Mouse (Mus musculus): ENCODE measurements around the gene Atg101.

The Atg101 gene

GRCm38 (mm10) chr15:101283911-101284750, at the start of gene Atg101:
Gene Atg101, plus strand, starts transcription at chr15:101284272.
- DNase-seq (ENCODE audit: low read depth, low spot score) = peak; percentile 94

DNA sequence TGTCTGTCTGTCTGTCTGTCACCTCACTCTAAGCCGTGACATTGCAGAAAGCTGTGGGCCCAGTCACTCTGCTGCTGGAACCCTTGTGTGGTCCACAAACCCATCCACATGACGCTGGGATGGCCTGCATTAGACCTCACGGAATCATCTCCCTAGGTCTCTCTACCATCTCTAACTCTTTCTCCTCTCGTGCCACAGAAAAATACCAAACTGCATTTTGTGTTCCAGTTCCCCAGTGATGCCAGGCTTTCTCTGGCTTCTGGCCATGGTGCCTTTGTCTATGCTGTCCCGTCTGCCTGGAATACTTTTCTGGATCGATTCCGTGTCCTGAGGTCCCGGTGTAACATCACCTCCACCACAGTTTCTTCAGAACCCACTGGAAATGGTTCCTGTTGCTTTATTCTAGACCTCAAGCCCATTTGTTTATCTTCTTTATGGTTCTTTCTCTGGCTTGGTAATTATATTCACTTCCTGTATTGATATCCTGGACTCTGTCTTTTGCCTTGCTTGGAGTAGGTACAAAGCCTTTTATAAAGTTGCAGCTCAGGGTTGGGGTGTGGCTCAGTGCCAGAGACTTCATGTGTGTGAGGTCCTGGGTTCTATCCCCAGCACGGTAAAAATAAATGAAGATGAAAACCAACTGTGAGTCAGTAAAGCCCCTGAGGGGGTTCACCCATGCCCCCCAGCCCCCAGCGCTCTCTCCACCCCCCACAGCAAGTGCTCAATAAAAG, 49.3 kb upstream of the Atg101 start:
- no peak for DNase-seq (ENCODE audit: low read depth, low spot score)

DNA sequence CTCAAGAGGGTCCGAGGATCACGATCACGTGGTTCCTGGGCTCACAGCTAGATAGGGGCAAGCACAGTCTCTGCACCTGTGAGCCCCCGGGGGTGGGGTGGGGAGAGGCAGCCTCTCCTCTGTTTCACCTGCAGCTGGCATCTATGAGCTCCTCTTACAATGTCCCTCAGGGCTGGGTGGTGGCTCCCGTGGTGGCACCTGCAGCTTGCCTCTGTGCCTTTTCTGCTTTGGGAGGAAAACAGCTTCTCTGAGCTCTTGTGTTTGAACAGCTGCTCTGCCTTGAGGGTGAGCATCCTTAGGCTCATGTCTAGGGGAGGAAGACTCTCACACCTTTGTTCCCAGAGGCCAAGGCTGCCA, 48.8 kb upstream of the Atg101 start:
- DNase-seq (ENCODE audit: low read depth, low spot score) = no peak

- no peak for DNase-seq (ENCODE audit: low read depth, low spot score)
Measured at GRCm38 (mm10) chr15:101235728-101236327, 48.2 kb upstream of the Atg101 start.

GRCm38 (mm10) chr15:101236878-101237277, 47.2 kb upstream of the Atg101 start:
- peak; percentile 69 for DNase-seq (ENCODE audit: low read depth, low spot score)

- DNase-seq (ENCODE audit: low read depth, low spot score) = peak; percentile 69
Measured at GRCm38 (mm10) chr15:101238885-101239511, 45.1 kb upstream of the Atg101 start.

- DNase-seq (ENCODE audit: low read depth, low spot score) = no peak
Measured at GRCm38 (mm10) chr15:101239821-101240220, 44.3 kb upstream of the Atg101 start.

DNA sequence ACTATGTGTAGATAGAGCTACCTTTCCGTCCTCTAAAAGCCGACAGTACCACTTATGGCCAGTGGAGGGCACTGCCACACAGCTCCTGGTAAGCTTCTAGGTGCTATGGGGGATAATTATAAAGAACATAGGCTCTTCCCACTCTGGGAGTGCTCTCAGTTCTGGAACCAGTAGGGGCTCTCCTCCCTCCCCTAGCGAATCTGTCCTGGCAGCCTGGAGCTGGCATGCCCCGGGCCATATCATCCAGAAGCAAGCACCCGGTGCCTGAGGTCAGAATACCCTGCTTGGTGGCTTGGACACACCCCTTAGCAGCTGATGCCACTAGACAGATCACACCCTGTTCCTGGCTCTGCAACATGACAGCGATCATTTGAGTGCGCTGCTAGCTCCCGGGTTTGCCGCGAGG, 43.3 kb upstream of the Atg101 start:
- peak; percentile 89 for DNase-seq (ENCODE audit: low read depth, low spot score)

DNA sequence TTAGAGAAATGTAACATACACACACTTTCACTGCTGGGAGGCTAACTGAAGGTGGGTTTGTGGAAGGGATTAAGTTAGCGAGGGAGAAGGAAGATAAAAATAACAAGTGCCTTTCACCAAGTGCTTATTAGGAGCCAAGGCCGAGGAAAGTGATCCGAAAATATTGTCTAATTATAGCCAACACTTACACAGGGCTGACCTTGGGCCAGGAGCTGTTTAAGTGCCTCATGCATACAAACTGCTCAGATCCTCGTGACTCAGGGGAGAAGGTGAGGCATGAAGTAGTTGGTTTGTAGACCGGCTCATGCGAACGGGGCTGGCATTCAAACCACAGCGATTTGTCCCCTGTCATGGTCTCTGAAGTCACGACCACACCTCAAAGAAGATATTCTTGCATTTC, 42.8 kb upstream of the Atg101 start:
- no peak for DNase-seq (ENCODE audit: low read depth, low spot score)

- no peak for DNase-seq (ENCODE audit: low read depth, low spot score)
Measured at GRCm38 (mm10) chr15:101241853-101242252, 42.2 kb upstream of the Atg101 start.

- peak; percentile 39 for DNase-seq (ENCODE audit: low read depth, low spot score)
Measured at GRCm38 (mm10) chr15:101242645-101243044, 41.4 kb upstream of the Atg101 start.

- DNase-seq (ENCODE audit: low read depth, low spot score) = no peak
Measured at GRCm38 (mm10) chr15:101244012-101244411, 40.1 kb upstream of the Atg101 start.

- DNase-seq (ENCODE audit: low read depth, low spot score) = peak; percentile 100
Measured at GRCm38 (mm10) chr15:101246231-101247154, 37.6 kb upstream of the Atg101 start.

DNA sequence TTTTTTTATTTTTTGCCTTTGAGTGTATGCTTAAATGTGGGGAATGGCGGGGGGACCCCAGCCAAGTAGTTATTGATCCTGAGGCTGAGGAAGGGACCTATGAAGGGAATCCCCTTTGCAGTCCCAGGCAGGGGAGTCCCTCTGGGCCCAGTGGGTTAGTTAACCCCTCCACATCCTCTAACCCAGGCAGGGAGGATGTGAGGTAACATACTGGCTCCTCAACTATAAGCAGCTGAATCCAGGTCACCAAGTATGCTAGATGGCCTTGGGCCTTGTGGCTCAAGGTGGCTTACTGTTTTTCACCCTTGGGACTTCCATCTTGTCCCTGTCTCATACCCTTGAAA, 36.9 kb upstream of the Atg101 start:
- DNase-seq (ENCODE audit: low read depth, low spot score) = peak; percentile 71

DNA sequence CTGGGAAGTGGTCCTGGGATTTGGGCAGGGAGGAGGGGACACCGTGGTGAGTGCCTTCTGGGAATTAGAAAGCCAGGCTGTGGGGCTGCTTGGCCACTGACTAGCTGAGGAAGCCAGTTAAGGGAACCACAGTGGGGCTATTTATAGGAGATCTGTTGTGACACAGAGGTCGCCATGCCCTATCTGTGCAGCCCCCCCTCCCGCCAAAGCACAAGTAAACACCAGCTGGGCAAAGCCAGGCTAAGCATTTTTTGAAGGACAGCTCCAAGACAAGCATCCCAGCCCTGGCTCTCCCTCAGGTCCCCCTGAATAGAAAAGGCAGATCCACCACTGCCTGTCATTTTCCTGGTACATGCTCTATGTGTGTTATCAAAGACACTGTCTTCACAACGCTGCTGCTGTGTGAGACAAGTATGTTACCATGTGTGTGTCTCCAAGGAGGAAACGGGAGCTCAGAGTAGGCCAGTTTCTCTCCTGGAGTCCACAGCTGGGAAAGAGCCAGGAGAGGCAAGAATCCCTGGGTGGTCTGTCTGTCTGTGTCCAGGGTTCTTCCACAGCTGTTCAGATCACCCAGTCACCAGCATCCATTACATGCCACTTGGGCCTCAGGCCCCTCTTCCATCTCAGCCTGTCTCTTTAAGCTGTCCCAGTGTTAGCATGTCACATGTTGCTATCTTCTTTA, 35.9 kb upstream of the Atg101 start:
- DNase-seq (ENCODE audit: low read depth, low spot score) = no peak

DNA sequence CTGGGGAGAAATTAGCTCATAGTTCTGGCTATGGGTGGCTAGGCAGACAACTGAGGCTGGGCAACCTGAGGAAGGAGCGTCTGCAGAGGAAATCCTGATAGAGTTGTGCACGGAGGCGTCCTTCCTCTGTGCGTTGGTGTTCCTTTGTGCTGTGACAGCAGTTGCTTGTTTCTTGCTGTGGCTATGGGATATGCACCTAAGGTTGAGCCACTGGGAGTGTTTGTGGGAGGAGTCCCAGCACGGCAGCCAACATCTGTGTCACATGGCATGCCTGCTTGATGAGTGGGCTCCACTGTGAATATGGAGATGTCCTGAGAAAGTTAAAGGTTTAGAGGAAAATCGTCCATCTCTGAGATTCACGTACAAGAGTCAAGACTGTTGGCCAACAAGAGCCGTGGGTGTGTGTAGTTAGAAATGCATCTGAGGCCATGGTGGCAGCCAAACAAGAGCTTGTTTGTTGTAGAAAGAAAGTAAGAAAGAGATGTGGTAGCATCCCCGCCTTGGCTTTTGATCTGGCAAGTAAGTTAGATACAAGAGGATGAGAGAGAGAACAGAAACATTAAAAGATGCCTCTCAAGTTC, 33.8 kb upstream of the Atg101 start:
- DNase-seq (ENCODE audit: low read depth, low spot score) = peak; percentile 60

DNA sequence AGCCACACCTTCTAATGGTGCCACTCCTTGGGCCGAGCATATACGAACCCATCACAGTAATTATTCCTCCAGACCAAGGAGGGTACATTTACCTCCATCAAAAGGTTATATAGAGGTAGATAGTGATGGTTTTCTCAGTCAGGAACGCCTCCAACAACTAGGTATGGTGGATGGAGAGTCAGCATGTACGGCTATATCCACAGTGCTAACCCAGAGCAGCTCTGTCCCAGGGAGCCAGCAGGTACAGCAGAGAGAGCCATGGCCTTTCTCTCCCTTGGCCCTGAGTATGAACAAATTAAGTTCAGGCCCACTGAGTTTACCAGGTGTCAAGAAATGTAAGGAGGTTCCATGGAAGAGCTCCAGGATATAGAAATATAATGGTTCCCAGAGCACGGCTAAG, 32.1 kb upstream of the Atg101 start:
- no peak for DNase-seq (ENCODE audit: low read depth, low spot score)

DNA sequence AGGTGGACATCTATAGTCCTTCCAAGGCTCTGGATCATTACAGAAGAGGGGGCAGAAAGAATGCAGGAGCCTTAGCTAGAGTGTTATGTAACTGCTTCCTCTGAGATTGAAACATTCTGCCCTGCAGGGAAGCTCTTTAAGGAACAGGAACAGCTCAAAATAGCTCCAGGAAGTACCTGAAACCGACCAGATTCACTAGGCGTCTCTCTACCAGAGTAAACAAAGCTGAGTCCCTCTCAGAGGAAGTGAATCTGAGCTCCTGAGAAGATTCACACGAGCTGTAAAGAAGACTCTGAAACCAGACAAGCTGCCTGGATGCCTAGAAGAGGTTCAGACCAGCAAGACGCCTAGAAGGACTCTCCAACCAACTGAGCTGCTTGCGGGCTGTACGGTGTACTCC, 31.5 kb upstream of the Atg101 start:
- DNase-seq (ENCODE audit: low read depth, low spot score) = no peak

GRCm38 (mm10) chr15:101253563-101253885, 30.5 kb upstream of the Atg101 start:
- DNase-seq (ENCODE audit: low read depth, low spot score) = no peak
